Comparison of ENCODE assay signal across 8 mouse cellular contexts in genomic region chr8:84706610-84707266, GRCm38 (mm10). TPM values are rescaled to one million over a fixed set of nuclear protein-coding genes. Genes with fewer than 3 reads are reported as not detected.
A peak's percentile ranks its signal among the peaks of the same experiment; 100 is the strongest.
DNase-seq lines count a peak whose midpoint lies in the region; ATAC-seq and TF ChIP-seq lines count a peak whose summit lies in the region.

No protein-coding gene starts in this region.

- TF ChIP-seq RAD21 in CH12.LX (IDR thresholded peaks at IDR 0.05; ENCODE audit: low read depth, low read length): no peak

- in situ Hi-C loops in CH12.LX (cut with MboI; ENCODE audit: low pct_ligation_motif_present, low pct_unique_long_range_greater_than_20kb, low sequenced_read_pairs): no loop called here

- H3K36me3 ChIP-seq in CH12.LX (replicated peaks in 1 of 2; ENCODE audit: control insufficient read depth in 1 of 2, insufficient read depth in 1 of 2, low read length in 1 of 2): peaks cover 9 to 31% of the 10 kb centered on the region in 2 experiments
- H3K36me3 ChIP-seq in forebrain, postnatal 0 days (ENCODE audit: insufficient read depth): peaks cover 8% of the 10 kb centered on the region
- no peaks in the 10 kb centered on the region for H3K36me3 ChIP-seq in limb, embryonic 11.5 days (ENCODE audit: control insufficient read depth, insufficient read depth, low read length)
- no peaks in the 10 kb centered on the region for H3K36me3 ChIP-seq in midbrain, embryonic 12.5 days

- peak overlapping the region; percentile 71 for H3K4me2 ChIP-seq in CH12.LX (ENCODE audit: insufficient read depth, low read depth, poor library complexity, severe bottlenecking)
- peak overlapping the region; percentile 47 for H3K4me2 ChIP-seq in forebrain, postnatal 0 days (ENCODE audit: low read depth)
- H3K4me2 ChIP-seq in limb, embryonic 11.5 days (ENCODE audit: low read depth, severe bottlenecking): peak overlapping the region; percentile 38
- peak overlapping the region; percentile 26 for H3K4me2 ChIP-seq in midbrain, embryonic 12.5 days (replicated peaks)

- TF ChIP-seq CTCF in CH12.LX (conservative IDR thresholded peaks at IDR 0.05 in 1 of 2, IDR thresholded peaks at IDR 0.05 in 1 of 2; ENCODE audit: low read depth in 2 of 2, low read length in 2 of 2): no peak
- TF ChIP-seq CTCF in forebrain, postnatal 0 days (IDR thresholded peaks at IDR 0.05; ENCODE audit: low read depth): no peak

- ATAC-seq in forebrain, postnatal 0 days: no peak
- ATAC-seq in limb, embryonic 11.5 days (ENCODE audit: insufficient number of reproducible peaks, low FRiP score, low TSS enrichment, low read depth): no peak
- no peak for ATAC-seq in midbrain, embryonic 12.5 days (ENCODE audit: low FRiP score, low read depth)
- no peak for ATAC-seq in inflammation-experienced regulatory T-cells, adult 6 months
- no peak for ATAC-seq in CD4-positive, CD25-positive, alpha-beta regulatory T cell, adult 4 months

- H3K4me1 ChIP-seq in CH12.LX (ENCODE audit: control insufficient read depth in 1 of 2, insufficient read depth in 2 of 2): peaks cover 12 to 54% of the 10 kb centered on the region in 2 experiments; a peak in 3 of 4 replicates
- peaks cover 15% of the 10 kb centered on the region for H3K4me1 ChIP-seq in forebrain, postnatal 0 days (ENCODE audit: insufficient read depth)
- H3K4me1 ChIP-seq in limb, embryonic 11.5 days (ENCODE audit: control insufficient read depth, insufficient read depth, low read length): peaks cover 58% of the 10 kb centered on the region
- peaks cover 65% of the 10 kb centered on the region for H3K4me1 ChIP-seq in midbrain, embryonic 12.5 days

- DNase-seq in adrenal gland, postnatal 10 days: peak; percentile 56
- no peak for DNase-seq in adrenal gland, postnatal 14 days
- no peak for DNase-seq in CH12.LX (ENCODE audit: extremely low read depth)
- no peak for DNase-seq in forebrain, postnatal 0 days
- peak; percentile 63 for DNase-seq in limb, embryonic 11.5 days (ENCODE audit: low spot score)

- peak overlapping the region; percentile 52 to 68 (median 62) for H3K4me3 ChIP-seq in CH12.LX (replicated peaks in 1 of 3; ENCODE audit: low read depth in 2 of 3, low read length in 2 of 3, poor library complexity in 1 of 3)
- H3K4me3 ChIP-seq in forebrain, postnatal 0 days (ENCODE audit: low read depth, low read length): 0 out of 2 replicates have a peak overlapping the region, but pooled peaks have one; percentile 11
- H3K4me3 ChIP-seq in limb, embryonic 11.5 days (ENCODE audit: low read depth, low read length): peak overlapping the region; percentile 16
- peak overlapping the region; percentile 29 for H3K4me3 ChIP-seq in midbrain, embryonic 12.5 days

- H3K27me3 ChIP-seq in CH12.LX (replicated peaks): peaks cover 10% of the 10 kb centered on the region
- H3K27me3 ChIP-seq in forebrain, postnatal 0 days (ENCODE audit: insufficient read depth, low read length): 0 out of 2 replicates have a peak, but pooled peaks cover 11% of the 10 kb centered on the region
- peaks cover 62% of the 10 kb centered on the region for H3K27me3 ChIP-seq in limb, embryonic 11.5 days (ENCODE audit: control insufficient read depth, insufficient read depth, low read length)
- H3K27me3 ChIP-seq in midbrain, embryonic 12.5 days: peaks cover 93% of the 10 kb centered on the region

- dilution Hi-C loops in CH12.LX (cut with MboI; ENCODE audit: extremely low pct_ligation_motif_present, extremely low pct_unique_long_range_greater_than_20kb, low sequenced_read_pairs): no loop called here

- peaks cover 2% of the 10 kb centered on the region for H3K9me3 ChIP-seq in CH12.LX (replicated peaks; ENCODE audit: low read length)
- no peaks in the 10 kb centered on the region for H3K9me3 ChIP-seq in forebrain, postnatal 0 days (ENCODE audit: low read length)
- no peaks in the 10 kb centered on the region for H3K9me3 ChIP-seq in limb, embryonic 11.5 days (ENCODE audit: control insufficient read depth, low read length)
- no peaks in the 10 kb centered on the region for H3K9me3 ChIP-seq in midbrain, embryonic 12.5 days

- peak overlapping the region; percentile 27 for H3K27ac ChIP-seq in CH12.LX (ENCODE audit: insufficient read depth, low read depth)
- H3K27ac ChIP-seq in forebrain, postnatal 0 days (ENCODE audit: low read depth, low read length): peak overlapping the region; percentile 90
- H3K27ac ChIP-seq in limb, embryonic 11.5 days (replicated peaks; ENCODE audit: low read depth, low read length): no peak overlapping the region
- peak overlapping the region; percentile 20 for H3K27ac ChIP-seq in midbrain, embryonic 12.5 days (replicated peaks)

- peak overlapping the region; percentile 63 for H3K9ac ChIP-seq in CH12.LX (ENCODE audit: insufficient read depth, low read depth)
- H3K9ac ChIP-seq in forebrain, postnatal 0 days: peak overlapping the region; percentile 58
- H3K9ac ChIP-seq in limb, embryonic 11.5 days (ENCODE audit: low read length): peak overlapping the region; percentile 48
- peak overlapping the region; percentile 32; the same call in 1 of the 2 replicates for H3K9ac ChIP-seq in midbrain, embryonic 12.5 days (replicated peaks)

- peaks cover 18% of the 10 kb centered on the region for H3K79me2 ChIP-seq in CH12.LX (replicated peaks; ENCODE audit: control insufficient read depth, extremely low read depth, insufficient read depth, poor library complexity, severe bottlenecking)

- WGBS in forebrain, postnatal 0 days: 15% methylated on average over 40 of the region's 45 CpGs
- WGBS in limb, embryonic 11.5 days: 1% methylated on average over 44 of the region's 45 CpGs
- 1% methylated on average over 45 of the region's 45 CpGs for WGBS in midbrain, embryonic 12.5 days

- TF ChIP-seq EP300 in CH12.LX (IDR thresholded peaks at IDR 0.05; ENCODE audit: low read length): no peak

- no peak; the same call in 1 of the 2 replicates for TF ChIP-seq POLR2A in CH12.LX (IDR thresholded peaks at IDR 0.05; ENCODE audit: low read depth, low read length)

RNA-seq across cellular contexts. Expression of gene Lyl1, which starts 5.5 kb away (rescaled TPM):
- total RNA-seq in adrenal gland, postnatal 10 days (2021): 1 to 10 TPM; 7.8 to 8.5 TPM
- total RNA-seq in adrenal gland, postnatal 14 days (2021): 4.2 and 9.4 TPM in 2 replicates
- total RNA-seq in CH12.LX (2012; rRNA removed) (38.5 and 45.5 TPM in 2 replicates), CH12.LX (2014; rRNA removed) (20.3 and 20.6 TPM in 2 replicates)
- 53.2 and 54.5 TPM in 2 replicates for polyA plus RNA-seq in CH12.LX (2012; ENCODE audit: insufficient read length, low read depth)
- 2.2 and 2.7 TPM in 2 replicates for total RNA-seq in forebrain, postnatal 0 days (2014; rRNA removed)
- 2.4 and 2.5 TPM in 2 replicates for polyA plus RNA-seq in forebrain, postnatal 0 days (2015; fragmentation: Nextera tagmentation; extraction: Ambion mirVana)
- 3.9 and 4.8 TPM in 2 replicates for polyA plus RNA-seq in limb, embryonic 11.5 days (2014; fragmentation: Nextera tagmentation; extraction: Ambion mirVana)
- polyA plus RNA-seq in midbrain, embryonic 12.5 days (2016; fragmentation: Nextera tagmentation; extraction: Ambion mirVana): 3.5 and 5.6 TPM in 2 replicates
- 1 to 10 TPM in 2 of 3 experiments, under 1 TPM in 1; 0.20 to 2.7 (median 1.3) TPM for polyA plus RNA-seq in inflammation-experienced regulatory T-cells, adult 6 months (2017; shearing (Covaris generic))
- 1 to 10 TPM; 2.0 to 2.6 TPM for polyA plus RNA-seq in CD4-positive, CD25-positive, alpha-beta regulatory T cell, adult 4 months (2017; shearing (Covaris generic))

RNA-seq across cellular contexts. Expression of gene G430095P16Rik, which starts 16.1 kb away (rescaled TPM):
- total RNA-seq in adrenal gland, postnatal 10 days (2021): under 1 TPM; 0.51 to 0.88 TPM
- total RNA-seq in adrenal gland, postnatal 14 days (2021): 0.52 and 0.90 TPM in 2 replicates
- total RNA-seq in CH12.LX (2012; rRNA removed): 0.17 TPM in 1 of 2 replicates, not detected in the other
- 0.39 TPM in 1 of 2 replicates, not detected in the other for total RNA-seq in CH12.LX (2014; rRNA removed)
- polyA plus RNA-seq in CH12.LX (2012; ENCODE audit: insufficient read length, low read depth): not detected in 2 replicates
- not detected in 2 replicates for total RNA-seq in forebrain, postnatal 0 days (2014; rRNA removed)
- 0.56 and 1.0 TPM in 2 replicates for polyA plus RNA-seq in forebrain, postnatal 0 days (2015; fragmentation: Nextera tagmentation; extraction: Ambion mirVana)
- 7.7 and 8.6 TPM in 2 replicates for polyA plus RNA-seq in limb, embryonic 11.5 days (2014; fragmentation: Nextera tagmentation; extraction: Ambion mirVana)
- 2.0 and 2.4 TPM in 2 replicates for polyA plus RNA-seq in midbrain, embryonic 12.5 days (2016; fragmentation: Nextera tagmentation; extraction: Ambion mirVana)
- 10 to 100 TPM; 11.7 to 25.0 (median 21.7) TPM for polyA plus RNA-seq in inflammation-experienced regulatory T-cells, adult 6 months (2017; shearing (Covaris generic))
- 10 to 100 TPM; 24.3 to 28.6 TPM for polyA plus RNA-seq in CD4-positive, CD25-positive, alpha-beta regulatory T cell, adult 4 months (2017; shearing (Covaris generic))

RNA-seq across cellular contexts. Expression of gene Nacc1, which starts 19.1 kb away (rescaled TPM):
- total RNA-seq in adrenal gland, postnatal 10 days (2021): 10 to 100 TPM; 59.1 to 62.9 TPM
- 68.3 and 68.8 TPM in 2 replicates for total RNA-seq in adrenal gland, postnatal 14 days (2021)
- total RNA-seq in CH12.LX (2012; rRNA removed): 45.1 and 49.0 TPM in 2 replicates
- total RNA-seq in CH12.LX (2014; rRNA removed): 21.9 and 23.3 TPM in 2 replicates
- 73.0 and 84.1 TPM in 2 replicates for polyA plus RNA-seq in CH12.LX (2012; ENCODE audit: insufficient read length, low read depth)
- 65.9 and 78.2 TPM in 2 replicates for total RNA-seq in forebrain, postnatal 0 days (2014; rRNA removed)
- 14.6 and 14.7 TPM in 2 replicates for polyA plus RNA-seq in forebrain, postnatal 0 days (2015; fragmentation: Nextera tagmentation; extraction: Ambion mirVana)
- polyA plus RNA-seq in limb, embryonic 11.5 days (2014; fragmentation: Nextera tagmentation; extraction: Ambion mirVana): 26.4 and 26.7 TPM in 2 replicates
- 20.8 and 25.0 TPM in 2 replicates for polyA plus RNA-seq in midbrain, embryonic 12.5 days (2016; fragmentation: Nextera tagmentation; extraction: Ambion mirVana)
- polyA plus RNA-seq in inflammation-experienced regulatory T-cells, adult 6 months (2017; shearing (Covaris generic)): 1 to 10 TPM; 9.2 to 9.5 (median 9.4) TPM
- polyA plus RNA-seq in CD4-positive, CD25-positive, alpha-beta regulatory T cell, adult 4 months (2017; shearing (Covaris generic)): 1 to 10 TPM; 8.1 to 9.1 TPM

RNA-seq across cellular contexts. Expression of gene Trmt1, which starts 20.6 kb away (rescaled TPM):
- 10 to 100 TPM; 63.4 to 82.8 TPM for total RNA-seq in adrenal gland, postnatal 10 days (2021)
- total RNA-seq in adrenal gland, postnatal 14 days (2021): 62.2 and 67.9 TPM in 2 replicates
- total RNA-seq in CH12.LX (2012; rRNA removed) (157 and 160 TPM in 2 replicates), CH12.LX (2014; rRNA removed) (77.0 and 94.5 TPM in 2 replicates)
- polyA plus RNA-seq in CH12.LX (2012; ENCODE audit: insufficient read length, low read depth): 140 and 157 TPM in 2 replicates
- total RNA-seq in forebrain, postnatal 0 days (2014; rRNA removed): 89.5 and 94.8 TPM in 2 replicates
- polyA plus RNA-seq in forebrain, postnatal 0 days (2015; fragmentation: Nextera tagmentation; extraction: Ambion mirVana): 59.8 and 67.5 TPM in 2 replicates
- 65.7 and 65.9 TPM in 2 replicates for polyA plus RNA-seq in limb, embryonic 11.5 days (2014; fragmentation: Nextera tagmentation; extraction: Ambion mirVana)
- 53.6 and 58.8 TPM in 2 replicates for polyA plus RNA-seq in midbrain, embryonic 12.5 days (2016; fragmentation: Nextera tagmentation; extraction: Ambion mirVana)
- polyA plus RNA-seq in inflammation-experienced regulatory T-cells, adult 6 months (2017; shearing (Covaris generic)): 10 to 100 TPM; 28.0 to 61.1 (median 55.5) TPM
- polyA plus RNA-seq in CD4-positive, CD25-positive, alpha-beta regulatory T cell, adult 4 months (2017; shearing (Covaris generic)): 10 to 100 TPM; 45.0 to 60.3 TPM

RNA-seq across cellular contexts. Expression of gene Ier2, which starts 44.1 kb away (rescaled TPM):
- total RNA-seq in adrenal gland, postnatal 10 days (2021): 10 to 100 TPM; 33.3 to 63.4 TPM
- 45.5 and 55.7 TPM in 2 replicates for total RNA-seq in adrenal gland, postnatal 14 days (2021)
- total RNA-seq in CH12.LX (2012; rRNA removed) (22.7 and 30.3 TPM in 2 replicates), CH12.LX (2014; rRNA removed) (30.9 and 35.4 TPM in 2 replicates)
- polyA plus RNA-seq in CH12.LX (2012; ENCODE audit: insufficient read length, low read depth): 25.7 and 26.3 TPM in 2 replicates
- 4.8 and 8.5 TPM in 2 replicates for total RNA-seq in forebrain, postnatal 0 days (2014; rRNA removed)
- 19.3 and 22.7 TPM in 2 replicates for polyA plus RNA-seq in forebrain, postnatal 0 days (2015; fragmentation: Nextera tagmentation; extraction: Ambion mirVana)
- polyA plus RNA-seq in limb, embryonic 11.5 days (2014; fragmentation: Nextera tagmentation; extraction: Ambion mirVana): 149 and 156 TPM in 2 replicates
- polyA plus RNA-seq in midbrain, embryonic 12.5 days (2016; fragmentation: Nextera tagmentation; extraction: Ambion mirVana): 47.1 and 47.4 TPM in 2 replicates
- polyA plus RNA-seq in inflammation-experienced regulatory T-cells, adult 6 months (2017; shearing (Covaris generic)): 10 to 100 TPM; 42.4 to 46.3 (median 45.8) TPM
- polyA plus RNA-seq in CD4-positive, CD25-positive, alpha-beta regulatory T cell, adult 4 months (2017; shearing (Covaris generic)): 10 to 100 TPM; 39.5 to 42.6 TPM

Comparison
In these comparisons a context has a peak if more than half of its experiments do, and no peak if none do; other contexts are left out.
1. DNase-seq: peak in adrenal gland, postnatal 10 days (single experiment) and limb, embryonic 11.5 days (single experiment); none in adrenal gland, postnatal 14 days (single experiment), CH12.LX (single experiment) and forebrain, postnatal 0 days (single experiment).
2. H3K4me3 ChIP-seq: peak in every context shown above with its lines; median percentile 62 in CH12.LX; 29 in midbrain, embryonic 12.5 days; 16 in limb, embryonic 11.5 days; 11 in forebrain, postnatal 0 days.
3. Peak in every context shown above with its lines, with median percentiles within 50 percentile points of each other: H3K4me2 ChIP-seq and H3K9ac ChIP-seq.